Mouse (Mus musculus): ENCODE measurements around the gene Ccnd3.
"Not testable (repeated sequence)": the region's sequence is repeated elsewhere in the genome, so short reads cannot be mapped to it uniquely, and the experiment has no call there.

Gene Ccnd3

DNA sequence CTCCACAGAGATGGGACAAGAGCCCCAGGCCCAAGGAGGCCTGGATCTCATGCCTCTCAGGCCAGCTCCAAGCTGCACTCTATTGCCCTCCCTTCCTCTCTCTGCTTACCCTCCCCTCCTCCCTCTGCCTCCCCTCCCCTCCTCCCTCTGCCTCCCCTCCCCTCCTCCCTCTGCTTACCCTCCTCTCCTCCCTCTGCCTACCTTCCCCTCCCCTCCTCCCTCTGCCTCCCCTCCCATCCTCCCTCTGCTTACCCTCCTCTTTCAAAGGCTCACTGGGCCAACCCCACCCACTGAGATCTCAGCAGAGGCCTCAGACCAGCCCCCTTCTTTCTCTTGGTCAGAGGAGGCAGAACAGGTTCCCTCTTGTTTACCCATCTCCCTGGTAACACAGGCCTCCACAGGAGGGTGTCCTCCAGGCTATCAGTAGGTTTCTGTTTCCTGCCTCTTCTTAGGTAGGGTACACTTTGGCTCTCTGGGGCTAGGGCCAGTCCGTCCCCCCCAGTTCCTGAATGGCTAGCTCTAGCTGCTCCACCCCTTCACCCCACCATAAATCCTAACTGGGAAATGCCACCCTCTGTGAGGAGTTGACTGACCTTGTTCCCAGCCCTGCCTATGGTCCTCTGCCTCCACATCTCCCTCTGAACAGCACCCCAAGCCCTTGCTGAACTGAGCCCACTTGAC lies 20.5 kb upstream of the Ccnd3 start:
- peak; percentile 43 to 65 for DNase-seq

DNA sequence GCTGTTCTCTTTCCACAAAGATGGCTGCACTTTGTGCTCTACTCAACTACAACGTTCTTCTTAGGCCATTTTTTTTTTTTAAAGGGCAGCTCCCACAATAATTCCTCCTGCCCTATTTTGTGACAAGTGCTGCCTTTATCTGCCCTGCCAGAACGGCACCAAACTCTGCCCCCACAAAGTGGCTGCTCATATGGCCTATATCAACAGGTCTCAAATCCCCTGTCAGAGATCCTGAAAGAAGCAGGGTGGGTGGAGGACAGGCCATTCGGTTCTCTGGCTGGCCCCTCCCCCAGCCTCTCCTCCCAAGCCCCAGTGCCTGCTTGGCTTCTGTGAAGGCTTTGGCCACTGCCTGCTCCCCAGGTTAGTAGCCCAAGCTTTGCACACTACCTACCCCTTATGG lies 19.9 kb upstream of the Ccnd3 start:
- DNase-seq: no peak

DNA sequence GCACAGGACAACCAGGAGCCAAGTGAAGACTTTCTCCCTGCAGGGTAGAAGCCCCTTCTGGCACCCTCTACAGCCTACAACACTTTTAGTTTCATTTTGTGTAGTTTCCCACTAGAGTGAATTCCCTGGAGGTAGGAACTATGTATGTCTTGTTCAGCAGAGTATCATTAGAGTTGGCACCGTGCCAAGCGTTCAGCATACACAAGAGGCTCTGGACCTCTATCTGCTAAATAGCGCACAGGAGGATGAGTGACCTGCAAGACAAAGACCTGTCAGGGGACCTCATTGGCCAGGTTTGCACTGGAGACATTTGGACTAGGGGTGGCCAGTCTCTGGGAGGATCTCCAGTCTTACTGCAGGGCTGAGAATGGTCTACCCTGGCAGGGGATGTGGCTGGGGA lies 19.1 kb upstream of the Ccnd3 start:
- DNase-seq: no peak

DNA sequence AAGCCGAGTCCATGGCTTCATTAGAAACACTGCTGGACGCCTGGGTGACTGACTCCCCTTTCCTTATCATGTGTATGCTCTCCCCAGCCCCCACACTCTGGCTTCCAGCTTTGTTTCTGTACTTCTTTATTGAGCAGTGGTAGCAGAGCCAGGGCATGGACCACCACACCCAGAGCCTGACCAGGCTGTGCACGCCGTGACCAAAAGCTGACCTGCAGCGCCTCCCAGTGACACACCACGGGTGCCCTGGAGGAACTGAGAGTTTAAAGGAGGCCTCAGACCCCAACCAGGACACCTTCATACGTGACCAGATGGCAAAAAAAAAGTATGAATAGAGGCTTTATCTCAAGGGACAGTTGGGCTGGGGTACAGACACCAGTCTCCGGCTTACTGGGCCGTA lies 14.1 kb upstream of the Ccnd3 start:
- no peak for DNase-seq

DNA sequence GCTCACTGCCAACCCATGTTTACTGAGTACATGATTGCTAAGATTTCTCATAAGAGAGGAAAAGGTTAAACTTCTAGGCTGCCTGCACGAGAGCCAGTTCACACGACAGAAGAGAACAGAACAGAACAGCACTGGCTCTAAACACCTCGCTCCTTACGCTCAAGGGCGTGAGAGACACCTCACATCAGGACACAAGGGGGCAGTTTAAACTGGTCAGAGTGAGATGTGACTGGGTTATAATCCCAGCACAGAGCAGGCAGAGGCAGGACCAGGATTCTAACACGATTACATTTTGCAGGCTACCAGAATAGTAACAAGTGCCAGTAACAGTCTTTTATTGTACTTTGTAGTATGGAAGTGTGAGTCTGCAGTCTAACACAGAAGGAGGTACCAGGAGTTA lies 12.1 kb upstream of the Ccnd3 start:
- DNase-seq: no peak

DNA sequence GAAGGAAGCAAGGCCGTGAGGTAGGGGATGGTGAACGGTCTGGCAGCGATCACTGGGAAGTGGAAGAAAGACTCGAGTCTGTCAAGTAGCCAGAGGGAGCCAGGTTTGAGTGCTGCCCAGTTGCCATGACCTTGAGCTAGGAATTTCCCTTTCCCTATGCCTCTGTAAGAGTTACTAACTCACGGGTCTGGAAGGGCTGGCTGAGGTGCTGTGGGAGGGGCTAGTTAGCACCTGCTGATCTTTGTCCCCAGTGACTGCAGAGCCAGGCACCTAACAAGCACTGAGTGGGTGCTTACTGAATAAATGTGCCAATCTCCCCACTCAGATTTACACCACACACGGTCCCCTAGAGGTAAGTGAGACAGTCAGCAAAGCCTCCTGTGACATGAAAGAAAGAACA lies 11.2 kb upstream of the Ccnd3 start:
- no peak for DNase-seq

DNA sequence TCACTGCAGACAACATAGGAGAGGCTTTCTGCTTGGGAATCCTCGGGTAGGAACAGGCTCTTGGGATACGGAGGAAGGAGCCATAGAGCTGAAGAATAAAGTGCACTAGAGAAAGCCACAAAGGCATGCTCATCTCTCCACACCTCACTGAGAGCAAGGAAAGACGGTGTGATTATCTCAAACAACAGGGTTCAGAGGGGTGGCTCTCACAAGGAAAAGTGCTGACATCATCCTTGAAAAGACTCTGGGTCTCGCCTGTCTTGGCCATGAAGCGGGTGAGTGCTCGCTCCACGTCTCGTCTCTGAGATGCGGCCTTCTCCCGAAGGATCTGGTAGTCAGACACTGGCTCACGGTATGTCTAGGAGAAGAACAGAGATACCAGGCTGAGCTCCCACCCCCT lies 10.7 kb upstream of the Ccnd3 start:
- peak in 1 of 2 experiments; percentile 15 for DNase-seq

DNA sequence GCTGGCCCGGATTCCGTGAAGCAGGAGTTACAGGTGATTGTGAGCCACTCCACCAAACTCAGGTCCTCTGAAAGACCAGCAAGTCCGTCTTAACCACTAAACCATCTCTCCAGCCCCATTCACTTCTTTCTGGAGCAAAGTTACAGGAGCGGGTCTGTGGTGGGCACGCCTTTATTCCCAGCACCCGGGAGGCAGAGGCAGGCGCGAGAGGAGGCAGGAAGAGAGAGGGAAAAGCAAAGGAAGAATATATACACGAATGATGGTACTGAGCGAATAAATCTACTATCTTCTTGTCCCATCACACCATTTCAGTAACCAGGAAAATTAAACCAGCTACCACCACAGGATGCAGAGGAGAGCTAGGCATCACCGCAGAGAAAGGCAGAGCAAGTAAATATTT lies 3.3 kb upstream of the Ccnd3 start:
- DNase-seq: peak in 1 of 2 experiments; percentile 22

DNA sequence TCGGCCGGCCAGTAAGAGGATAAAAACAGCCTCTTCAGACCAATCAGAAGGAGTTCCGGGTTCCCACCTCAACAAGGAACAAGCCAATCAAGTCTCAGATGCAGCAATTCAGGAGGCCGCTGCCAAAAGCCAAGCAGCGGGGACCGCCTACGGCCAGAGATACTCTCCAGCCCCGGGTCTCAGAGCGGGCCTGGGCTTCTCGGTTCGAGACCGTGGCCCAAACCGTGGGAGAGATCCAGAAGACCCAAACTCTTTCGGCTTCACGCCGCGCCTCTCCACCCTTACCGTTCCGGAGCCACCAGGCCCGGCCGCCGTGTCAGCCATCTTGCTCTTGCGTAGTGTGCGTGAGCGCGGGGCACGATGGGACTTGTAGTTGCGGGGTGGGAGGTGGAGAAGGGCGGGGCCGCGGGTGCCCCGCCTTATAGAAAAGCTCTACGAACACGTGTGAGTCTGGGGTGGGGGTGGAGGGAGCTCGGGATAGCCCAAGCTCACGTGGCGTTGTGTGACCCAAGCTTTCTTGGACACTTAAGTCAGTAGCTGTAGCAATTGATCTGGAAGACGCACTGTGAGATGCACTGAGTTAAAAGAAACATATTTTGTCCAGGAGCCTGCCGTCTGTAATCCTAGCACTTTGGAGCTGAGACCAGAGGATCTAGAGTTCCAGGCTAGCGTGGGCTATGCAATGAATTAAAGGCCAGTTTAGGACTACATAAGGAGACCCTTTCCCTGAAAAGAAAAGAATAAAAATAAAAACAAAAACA lies 2.7 kb upstream of the Ccnd3 start, which contains the start of gene Taf8:
Taf8 (minus strand) TSS at position 347 of the 761 bp plus-strand sequence.
- DNase-seq: peak; percentile 95 to 96

DNA sequence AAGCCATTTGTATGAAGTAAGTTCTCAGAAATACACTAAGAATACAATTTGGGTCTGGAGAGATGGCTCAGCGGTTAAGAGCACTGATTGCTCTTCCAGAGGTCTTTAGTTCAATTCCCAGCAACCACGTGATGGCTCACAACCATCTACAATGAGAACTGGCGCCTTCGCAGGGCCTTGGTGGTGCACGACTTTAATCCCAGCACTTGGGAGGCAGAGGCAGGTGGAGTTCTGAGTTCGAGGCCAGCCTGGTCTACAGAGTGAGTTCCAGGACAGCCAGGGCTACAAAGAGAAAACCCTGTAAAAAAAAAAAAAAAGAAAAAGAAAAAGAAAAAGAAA lies 2.2 kb upstream of the Ccnd3 start:
- DNase-seq: not testable (repeated sequence)

DNA sequence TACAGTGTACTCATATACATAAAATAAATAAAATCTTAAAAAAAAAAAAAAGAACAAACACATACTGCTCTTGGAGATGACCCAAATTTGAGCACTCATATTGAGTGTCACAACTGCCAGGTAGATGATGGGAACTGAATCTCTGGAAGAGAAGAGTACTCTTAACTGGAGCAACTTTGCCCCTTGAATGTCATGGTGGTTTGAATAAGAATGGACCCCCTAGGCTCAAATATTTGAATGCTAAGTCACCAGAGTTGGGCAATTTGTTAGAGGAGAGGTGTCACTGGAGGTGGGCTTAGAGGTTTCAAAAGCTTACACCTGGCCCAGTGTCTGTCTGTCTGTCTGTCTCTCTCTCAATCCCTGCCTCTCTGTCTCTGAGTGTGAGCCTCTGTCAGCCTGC lies 1.2 kb upstream of the Ccnd3 start:
- DNase-seq: no peak

DNA sequence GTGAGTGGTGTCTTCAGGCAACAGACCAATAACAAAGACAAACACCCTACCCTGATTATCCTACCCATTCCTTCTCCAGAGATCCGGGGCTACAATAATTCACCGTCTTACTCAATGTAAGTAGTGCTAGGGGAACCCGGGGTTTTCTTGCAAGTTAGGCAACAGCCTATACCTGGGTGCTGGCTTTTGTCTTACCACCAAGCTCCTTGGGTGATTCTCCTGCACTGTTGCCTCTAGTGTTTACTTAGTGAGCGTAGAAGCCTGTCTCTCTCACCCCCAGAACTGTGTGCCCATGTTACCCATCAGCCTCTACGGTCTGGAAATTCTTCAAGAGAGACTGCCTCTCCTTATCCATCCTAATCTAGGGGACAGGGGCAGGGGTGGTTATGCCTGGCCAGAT lies 623 bp upstream of the Ccnd3 start:
- DNase-seq: no peak

DNA sequence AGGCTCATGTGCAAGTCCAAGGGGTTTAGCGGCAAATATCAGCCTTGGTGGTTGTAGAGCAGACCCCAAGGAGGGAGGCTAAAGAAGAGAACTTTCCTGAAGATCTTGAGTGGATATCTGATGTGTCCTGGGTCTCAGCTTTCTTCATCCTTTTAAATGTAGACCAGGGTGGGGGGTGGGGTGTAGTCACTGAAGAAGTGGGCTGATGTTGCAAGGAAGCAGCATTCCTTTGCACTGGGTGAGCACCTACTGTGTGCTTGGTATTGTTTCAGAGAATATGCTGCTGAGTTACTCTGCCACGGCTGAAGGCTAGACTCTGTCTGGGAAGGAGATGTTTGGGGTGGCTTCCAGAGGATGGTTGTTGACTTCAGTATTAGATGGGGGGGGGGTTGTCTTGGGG lies 715 bp downstream of the Ccnd3 start:
- no peak for DNase-seq

DNA sequence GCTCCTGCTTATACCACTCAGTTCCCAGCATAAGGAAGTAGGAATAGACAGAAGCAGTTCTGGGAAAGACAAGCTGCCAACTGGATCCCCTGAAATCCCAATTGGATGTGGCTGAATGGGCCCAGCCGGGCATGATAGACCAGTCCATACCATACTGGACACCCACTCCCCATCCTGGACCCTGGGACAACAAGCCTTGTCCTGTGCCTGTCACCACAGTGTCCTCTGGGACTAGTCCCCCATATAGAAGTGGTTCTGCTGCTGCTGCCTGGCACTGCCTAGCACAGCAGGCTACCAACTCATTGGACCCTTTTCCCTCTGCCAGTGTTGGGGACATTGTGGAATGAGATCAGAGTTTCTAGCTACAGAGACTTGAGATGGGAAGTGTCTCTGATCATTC lies 1.2 kb downstream of the Ccnd3 start:
- DNase-seq: no peak

DNA sequence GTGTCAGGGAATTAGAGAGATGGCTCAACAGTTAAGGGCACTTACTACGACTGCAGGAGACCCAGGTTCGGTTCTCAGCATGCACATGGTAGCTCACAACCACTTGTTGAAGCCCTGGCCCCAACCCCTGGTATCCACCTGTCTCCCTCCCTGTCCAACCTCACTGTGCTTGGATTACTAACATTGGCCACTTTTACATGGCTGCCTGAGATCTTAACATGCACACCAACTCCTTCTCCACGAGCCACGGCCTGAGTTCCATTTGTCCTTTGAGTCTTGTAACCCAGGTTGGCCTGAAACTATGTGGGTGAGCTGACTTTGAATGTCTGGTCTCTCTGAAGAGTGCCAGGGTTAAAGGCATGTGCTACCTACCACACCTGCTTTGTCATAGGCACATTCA lies 1.8 kb downstream of the Ccnd3 start:
- no peak for DNase-seq

DNA sequence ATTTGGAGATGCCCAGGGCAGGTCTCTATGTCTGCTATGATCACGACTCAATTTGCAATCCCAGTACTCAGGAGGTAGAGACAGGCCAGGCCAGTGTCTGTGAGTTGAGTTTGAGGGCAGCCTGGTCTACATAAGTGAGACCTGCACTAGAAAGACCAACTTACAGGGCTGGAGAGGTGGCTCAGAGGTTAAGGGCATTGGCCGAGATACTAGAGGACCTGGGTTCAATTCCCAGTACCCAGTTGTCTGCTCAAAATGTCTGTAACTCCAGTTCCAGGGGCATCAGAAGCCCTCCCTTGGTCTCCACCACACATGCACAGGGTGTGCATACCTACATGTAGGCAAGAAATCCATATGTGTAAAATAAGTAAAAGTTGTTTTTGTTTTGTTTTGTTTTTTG lies 2.7 kb downstream of the Ccnd3 start:
- DNase-seq: no peak

DNA sequence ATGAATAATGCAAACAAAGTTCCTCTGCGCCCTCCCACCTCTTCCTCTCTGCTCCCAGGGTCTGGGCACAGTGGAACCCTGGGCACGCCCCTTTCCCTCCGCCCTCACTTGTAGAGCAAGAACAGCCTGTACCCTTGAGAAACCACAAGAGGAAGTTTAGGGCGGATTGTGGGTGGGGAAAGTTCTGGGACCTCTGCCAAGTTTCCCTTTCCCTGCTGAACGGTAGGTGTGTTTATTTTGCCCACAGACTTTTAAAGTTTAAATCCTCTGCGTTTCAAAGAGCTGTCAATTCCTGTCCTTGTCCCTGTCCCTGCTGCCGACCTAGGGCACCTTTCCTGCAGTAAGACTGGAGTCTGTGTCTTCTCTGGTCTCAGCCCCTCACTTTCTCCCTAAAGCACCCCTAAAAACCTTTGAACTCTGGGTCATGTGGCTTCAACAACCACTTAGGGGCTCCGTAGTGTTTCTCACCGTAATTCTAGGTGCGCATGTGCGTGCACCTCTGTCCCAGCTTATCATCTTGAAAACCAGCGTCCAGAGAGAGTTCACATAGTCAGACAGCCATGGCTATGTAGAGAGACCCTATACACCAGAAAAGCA lies 3.3 kb downstream of the Ccnd3 start:
- peak; percentile 97 to 98 for DNase-seq

DNA sequence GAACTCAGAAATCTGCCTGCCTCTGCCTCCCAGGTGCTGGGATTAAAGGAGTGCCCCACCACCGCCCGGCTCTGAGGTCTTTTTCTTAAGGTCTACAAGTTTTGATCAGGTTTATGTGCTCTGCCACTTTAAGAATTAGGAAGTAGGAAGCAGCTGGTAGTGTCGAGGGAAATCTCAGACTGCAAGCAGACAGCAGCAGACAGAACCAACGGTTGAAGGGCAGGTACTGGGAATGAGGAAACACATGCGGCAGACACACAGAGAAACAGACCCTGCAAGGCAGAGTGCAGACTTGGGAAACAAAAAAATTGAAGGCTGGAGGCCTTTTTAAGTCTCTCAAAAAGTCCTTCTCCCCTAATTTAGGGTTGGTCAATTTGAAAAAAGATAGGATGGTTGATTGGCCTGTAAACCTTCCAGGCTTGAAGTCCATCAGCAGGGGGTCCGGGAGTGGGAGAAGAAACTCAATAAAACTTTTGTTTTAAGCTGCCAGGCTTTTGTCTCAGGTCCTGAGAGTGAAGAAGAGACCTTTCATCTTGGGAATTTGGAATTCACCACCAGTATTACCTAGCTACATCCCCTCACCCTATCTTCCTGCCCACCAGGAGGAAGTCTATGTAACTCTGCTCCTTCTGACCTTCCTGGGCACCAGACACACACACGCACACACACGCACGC lies 4.3 kb downstream of the Ccnd3 start:
- DNase-seq: peak in 1 of 2 experiments; percentile 31

DNA sequence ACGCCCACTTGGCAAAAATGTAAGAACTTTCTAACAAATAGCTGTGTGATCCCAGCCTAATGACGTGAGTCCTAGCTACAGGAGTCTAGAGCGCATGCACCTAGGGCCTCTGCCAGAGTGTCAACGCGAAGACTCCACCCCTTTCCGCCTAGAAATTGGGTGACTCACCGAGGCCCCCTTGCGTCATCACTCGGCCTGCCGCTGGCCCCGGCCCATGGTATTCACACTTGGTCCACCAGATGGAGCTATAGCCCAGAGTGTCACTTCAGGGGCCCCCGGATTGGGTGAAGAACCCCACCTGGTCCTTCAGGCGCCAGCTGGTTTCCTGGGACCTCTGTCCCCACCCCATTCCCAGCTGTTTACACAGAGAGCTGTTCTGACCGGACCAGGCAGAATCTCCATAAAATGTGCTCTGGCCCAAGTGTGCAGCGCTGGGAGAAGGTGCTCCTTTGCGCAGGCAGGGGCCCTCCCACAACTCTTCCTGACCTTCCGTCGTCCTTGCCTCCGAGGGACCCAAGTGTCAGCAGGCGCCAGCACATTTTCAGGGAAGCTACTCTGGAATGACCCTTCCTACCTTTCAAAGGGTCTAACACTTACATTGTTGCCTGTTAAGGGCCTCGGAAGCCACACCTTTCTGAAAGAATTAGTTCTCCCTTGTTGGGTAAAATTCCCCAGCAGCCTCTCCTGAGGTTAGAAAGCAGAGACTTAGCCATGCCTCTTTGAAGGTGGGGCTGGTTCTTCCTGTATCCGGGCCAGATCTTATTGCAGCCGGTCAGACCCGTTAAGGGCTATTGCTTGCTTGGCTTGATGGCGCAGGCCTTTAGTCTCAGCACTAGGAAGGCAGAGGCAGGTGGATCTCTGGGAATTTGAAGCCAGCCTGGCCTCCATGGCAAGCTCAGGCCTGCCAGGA lies 6.5 kb downstream of the Ccnd3 start:
- DNase-seq: peak; percentile 98 to 99

DNA sequence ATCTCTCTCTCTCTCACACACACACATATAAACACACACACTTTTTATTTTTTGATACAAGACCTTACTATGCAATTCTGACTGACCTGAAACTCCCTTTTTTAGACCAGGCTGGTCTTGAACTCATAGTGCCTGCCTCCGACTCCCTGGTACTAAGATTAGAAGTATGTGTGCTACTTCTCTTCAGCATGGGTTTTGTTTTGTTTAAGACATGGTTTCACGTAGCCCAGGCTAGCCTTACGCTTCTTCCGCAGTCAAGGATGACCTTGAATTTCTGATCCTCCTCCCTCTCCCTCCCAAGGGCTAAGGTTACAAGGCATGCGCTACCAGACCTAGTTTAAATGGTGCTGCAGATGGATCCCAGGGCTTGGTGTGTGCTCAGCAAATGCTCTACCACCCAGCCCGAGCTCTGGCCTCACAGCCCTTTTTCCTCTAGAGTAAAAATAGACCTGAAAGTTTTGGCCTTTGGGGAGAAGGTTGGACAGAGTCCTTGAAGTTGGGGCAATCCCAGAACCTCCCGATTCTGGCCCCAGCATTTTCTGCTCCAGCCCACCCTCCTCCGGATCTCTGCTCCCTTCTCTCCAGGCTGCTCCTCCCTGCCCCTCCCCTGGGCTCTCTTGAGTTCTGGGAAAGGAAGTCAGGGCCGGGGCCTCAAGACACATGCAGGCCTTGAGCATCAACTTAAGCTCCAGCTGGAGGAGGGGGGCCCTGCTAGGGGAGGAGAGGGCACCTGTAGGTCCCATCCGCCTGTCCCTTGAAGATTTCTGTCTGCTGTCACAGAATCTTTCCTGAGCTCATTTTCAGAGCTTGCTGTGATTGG lies 8.3 kb downstream of the Ccnd3 start:
- DNase-seq: peak; percentile 42 to 70

DNA sequence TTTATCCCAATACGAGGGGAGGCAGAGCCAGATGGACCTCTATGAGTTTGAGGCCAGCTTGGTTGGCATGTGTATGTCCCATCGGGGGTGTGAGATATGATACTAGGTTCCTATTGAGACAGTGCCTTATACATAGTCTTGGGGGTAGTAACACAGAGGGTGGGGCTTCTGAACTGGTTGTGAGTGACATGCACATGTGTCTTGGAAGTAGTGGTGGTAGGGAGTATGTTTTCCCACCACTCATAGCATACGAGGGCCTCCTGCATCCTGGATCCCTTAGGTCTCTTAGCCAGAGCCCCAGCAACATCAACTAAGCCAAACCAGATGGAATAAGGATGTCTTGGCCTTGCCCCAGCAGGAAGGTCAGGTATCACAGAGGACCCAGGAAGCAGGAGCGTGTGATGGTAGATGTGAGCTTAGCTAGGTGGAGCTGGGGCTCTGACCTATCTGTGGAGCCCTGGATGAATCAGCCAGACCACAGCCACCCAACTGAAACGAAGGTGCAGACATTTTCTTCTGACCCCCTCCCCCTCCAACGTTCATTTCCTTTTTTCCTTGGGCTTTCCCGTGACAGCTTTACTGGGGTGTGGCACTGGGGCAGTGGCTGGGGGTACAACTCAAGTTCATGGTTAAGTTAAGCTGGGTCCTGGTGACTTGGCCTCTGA lies 10.5 kb downstream of the Ccnd3 start:
- DNase-seq: no peak

All from lung, postnatal 4 days (tissue).